Mouse (Mus musculus): ENCODE data around the gene Prpf38a.
A peak's percentile ranks its signal among the peaks of the same experiment; 100 is the strongest.

Gene Prpf38a

GRCm38 (mm10) chr4:108578840-108579742, at the start of gene Prpf38a, which contains the start of gene Orc1:
TSS of gene Prpf38a (minus strand) at chr4:108579336.
TSS of gene Orc1 (plus strand) at chr4:108579423.
- DNase-seq (ENCODE audit: low spot score in 2 of 2), result peak; percentile 85 to 95

GRCm38 (mm10) chr4:108627066-108627465, 47.9 kb upstream of the Prpf38a start:
- no peak for DNase-seq (ENCODE audit: low spot score in 2 of 2)

GRCm38 (mm10) chr4:108621504-108621903, 42.4 kb upstream of the Prpf38a start:
- DNase-seq (ENCODE audit: low spot score in 2 of 2), result no peak

GRCm38 (mm10) chr4:108620536-108620935, 41.4 kb upstream of the Prpf38a start:
- DNase-seq (ENCODE audit: low spot score in 2 of 2), result no peak

GRCm38 (mm10) chr4:108619587-108620341, 40.6 kb upstream of the Prpf38a start, which contains the start of gene Cc2d1b:
TSS of gene Cc2d1b (plus strand) at chr4:108619940.
- peak; percentile 76 to 79 for DNase-seq (ENCODE audit: low spot score in 2 of 2)

GRCm38 (mm10) chr4:108619165-108619564, 40.0 kb upstream of the Prpf38a start:
- peak in 1 of 2 experiments; percentile 37 for DNase-seq (ENCODE audit: low spot score in 2 of 2)

- DNase-seq (ENCODE audit: low spot score in 2 of 2), result no peak
Measured at GRCm38 (mm10) chr4:108618586-108618985, 39.5 kb upstream of the Prpf38a start.

GRCm38 (mm10) chr4:108610935-108611334, 31.8 kb upstream of the Prpf38a start:
- no peak for DNase-seq (ENCODE audit: low spot score in 2 of 2)

GRCm38 (mm10) chr4:108608651-108609050, 29.5 kb upstream of the Prpf38a start:
- no peak for DNase-seq (ENCODE audit: low spot score in 2 of 2)

- no peak for DNase-seq (ENCODE audit: low spot score in 2 of 2)
Measured at GRCm38 (mm10) chr4:108601870-108602269, 22.7 kb upstream of the Prpf38a start.

GRCm38 (mm10) chr4:108598306-108598705, 19.2 kb upstream of the Prpf38a start:
- DNase-seq (ENCODE audit: low spot score in 2 of 2), result no peak

GRCm38 (mm10) chr4:108595785-108596184, 16.6 kb upstream of the Prpf38a start:
- no peak for DNase-seq (ENCODE audit: low spot score in 2 of 2)

- DNase-seq (ENCODE audit: low spot score in 2 of 2), result no peak
Measured at GRCm38 (mm10) chr4:108593376-108593775, 14.2 kb upstream of the Prpf38a start.

- DNase-seq (ENCODE audit: low spot score in 2 of 2), result no peak
Measured at GRCm38 (mm10) chr4:108579743-108580411, 741 bp upstream of the Prpf38a start.

GRCm38 (mm10) chr4:108572644-108573043, 6.5 kb downstream of the Prpf38a start:
- no peak for DNase-seq (ENCODE audit: low spot score in 2 of 2)

GRCm38 (mm10) chr4:108565026-108565425, 14.1 kb downstream of the Prpf38a start:
- DNase-seq (ENCODE audit: low spot score in 2 of 2), result no peak

GRCm38 (mm10) chr4:108539701-108540100, 39.4 kb downstream of the Prpf38a start:
- no peak for DNase-seq (ENCODE audit: low spot score in 2 of 2)

Measured in frontal cortex, postnatal 25 days (tissue).